ENCODE assay signal across 8 mouse cellular contexts in genomic region chr11:61854988-61855411, GRCm38 (mm10). TPM values are rescaled to one million over a fixed set of nuclear protein-coding genes. Genes with fewer than 3 reads are reported as not detected.
A peak's percentile ranks its signal among the peaks of the same experiment; 100 is the strongest.
DNase-seq lines count a peak whose midpoint lies in the region; ATAC-seq lines count a peak whose summit lies in the region.

Gene Ulk2 (minus strand): TSS chr11:61855073.

- no peaks in the 10 kb centered on the region for H3K36me3 ChIP-seq in hindbrain, embryonic 16.5 days (ENCODE audit: control insufficient read depth, insufficient read depth, low read length)
- 0 out of 2 replicates have a peak, but pooled peaks cover 7% of the 10 kb centered on the region for H3K36me3 ChIP-seq in macrophage (ENCODE audit: inconsistent target)

- H3K4me3 ChIP-seq in hindbrain, embryonic 16.5 days (ENCODE audit: low read length), result peak within 1 kb of the TSS; percentile 98
- peak within 1 kb of the TSS; percentile 61 for H3K4me3 ChIP-seq in macrophage (ENCODE audit: inconsistent target)

- peak within 1 kb of the TSS; percentile 99 for H3K9ac ChIP-seq in hindbrain, embryonic 16.5 days (ENCODE audit: low read depth, low read length)

- H3K79me2 ChIP-seq in macrophage (ENCODE audit: inconsistent target), result peaks cover 40% of the 10 kb centered on the region

- peak within 1 kb of the TSS; percentile 92 for H3K27ac ChIP-seq in hindbrain, embryonic 16.5 days (ENCODE audit: low read depth, low read length)
- peak within 1 kb of the TSS; percentile 44 for H3K27ac ChIP-seq in macrophage

- peak; percentile 93 for ATAC-seq in hindbrain, embryonic 16.5 days

- H3K4me2 ChIP-seq in hindbrain, embryonic 16.5 days (ENCODE audit: low read length), result peak within 1 kb of the TSS; percentile 83

- WGBS in hindbrain, embryonic 16.5 days, result under 1% methylated on average over 29 of the region's 58 CpGs
- WGBS in macrophage (ENCODE audit: missing documents), result 2% methylated on average over 58 of the region's 58 CpGs

- H3K4me1 ChIP-seq in hindbrain, embryonic 16.5 days (ENCODE audit: control insufficient read depth, insufficient read depth, low read depth, low read length), result peaks cover 16% of the 10 kb centered on the region

- H3K9me3 ChIP-seq in hindbrain, embryonic 16.5 days (ENCODE audit: control insufficient read depth, low read length), result no peaks in the 10 kb centered on the region

- H3K27me3 ChIP-seq in hindbrain, embryonic 16.5 days (replicated peaks; ENCODE audit: control insufficient read depth, insufficient read depth, low read length), result no peaks in the 10 kb centered on the region

- peak; percentile 85 for DNase-seq in WW6 (ENCODE audit: low read depth, low spot score)
- DNase-seq in cerebellum, postnatal 36 days, result peak; percentile 90 to 91
- DNase-seq in gastrocnemius, adult 18-20 months (ENCODE audit: low spot score), result peak; percentile 88
- peak; percentile 87 to 90 for DNase-seq in left cerebral cortex, adult 18-20 months (ENCODE audit: low spot score in 2 of 2)
- DNase-seq in right cerebral cortex, postnatal 10 days (ENCODE audit: low spot score in 2 of 2), result peak; percentile 94 to 95
- DNase-seq in urinary bladder, postnatal 25 days (ENCODE audit: low spot score), result peak; percentile 85

RNA-seq across cellular contexts. Expression of gene Ulk2, which starts in this region (rescaled TPM):
- 10 to 100 TPM; 75.4 to 75.8 TPM for total RNA-seq in gastrocnemius, adult 18-20 months (2021)
- polyA plus RNA-seq in hindbrain, embryonic 16.5 days (2015; fragmentation: Nextera tagmentation; extraction: Ambion mirVana), result 31.1 and 39.5 TPM in 2 replicates
- 10 to 100 TPM; 74.0 to 75.4 TPM for total RNA-seq in left cerebral cortex, adult 18-20 months (2021)
- total RNA-seq in macrophage (2018; cell fraction: chromatin; rRNA removed), result 10 to 100 TPM in 24 of 26 experiments, 1 to 10 TPM in 2; 8.6 to 82.4 (median 40.6) TPM
- 10 to 100 TPM; 19.0 to 49.6 (median 27.7) TPM for total RNA-seq in macrophage (2018; cell fraction: cytosol; rRNA removed)
- total RNA-seq in macrophage (2018; cell fraction: nucleus; rRNA removed), result 10 to 100 TPM; 12.4 to 73.6 (median 27.6) TPM
- 30.1 to 30.5 TPM (median 30.3 TPM) in 3 replicates for polyA plus RNA-seq in macrophage (2018)

Comparison
In these comparisons a context has a peak if more than half of its experiments do, and no peak if none do; other contexts are left out.
1. Peak in every context shown above with its lines: DNase-seq, ATAC-seq, H3K4me3 ChIP-seq and H3K27ac ChIP-seq.